Mouse (Mus musculus): ENCODE data around the gene Cd81. TPM values are rescaled to one million over a fixed set of nuclear protein-coding genes. Genes with fewer than 3 reads are reported as not detected.

The Cd81 gene
- polyA plus RNA-seq, 1 experiment = 380 TPM

DNA sequence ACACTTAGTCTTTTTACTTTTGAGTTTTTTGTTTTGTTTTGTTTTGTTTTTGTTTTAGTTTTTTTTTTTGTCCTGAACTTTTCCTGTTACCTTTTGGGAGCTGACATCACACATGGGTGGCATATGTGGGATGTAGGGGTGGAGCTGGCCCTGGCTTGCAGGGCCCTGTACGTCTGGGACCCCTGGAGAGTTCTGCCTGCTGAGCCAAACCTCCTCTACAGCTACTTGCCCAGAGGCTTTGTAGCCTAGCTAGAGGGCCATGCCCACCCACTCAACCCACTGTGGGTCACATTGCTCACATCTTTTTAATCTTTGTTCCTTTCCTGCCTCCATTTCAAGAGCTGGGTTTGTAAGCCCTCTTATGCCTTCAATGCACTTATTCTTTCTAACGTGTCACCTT, 14.9 kb downstream of the Cd81 start:
- no peak overlapping the region for H3ac ChIP-seq (ENCODE audit: control insufficient read depth, insufficient read length, low read depth)
- TF ChIP-seq USF1 (IDR thresholded peaks at IDR 0.05; ENCODE audit: low read depth) (no peak), CTCF (IDR thresholded peaks at IDR 0.05; ENCODE audit: control insufficient read depth, insufficient read depth, insufficient read length) (no peak), FOSL1 (IDR thresholded peaks at IDR 0.05; ENCODE audit: insufficient read depth, low read length, poor library complexity, severe bottlenecking) (no peak), CEBPB (IDR thresholded peaks at IDR 0.05; ENCODE audit: low read depth) (no peak), MAX (IDR thresholded peaks at IDR 0.05) (no peak), MYOD1 (IDR thresholded peaks at IDR 0.05; ENCODE audit: control insufficient read depth, insufficient read length, low read depth) (no peak), MYOG (IDR thresholded peaks at IDR 0.05; ENCODE audit: control insufficient read depth, extremely low read depth, insufficient read length) (no peak)
- H3K4me3 ChIP-seq (ENCODE audit: insufficient read depth, poor library complexity, severe bottlenecking) = no peak overlapping the region
- H3K79me3 ChIP-seq (ENCODE audit: low read depth) = peaks cover 12% of the 10 kb centered on the region
- peaks cover 59% of the 10 kb centered on the region for H3K36me3 ChIP-seq (ENCODE audit: control insufficient read depth, insufficient read depth)
- no peaks in the 10 kb centered on the region for H3K27me3 ChIP-seq (ENCODE audit: control insufficient read depth, insufficient read depth, insufficient read length)
- peaks cover 19% of the 10 kb centered on the region for H3K79me2 ChIP-seq (ENCODE audit: control insufficient read depth, insufficient read depth)

DNA sequence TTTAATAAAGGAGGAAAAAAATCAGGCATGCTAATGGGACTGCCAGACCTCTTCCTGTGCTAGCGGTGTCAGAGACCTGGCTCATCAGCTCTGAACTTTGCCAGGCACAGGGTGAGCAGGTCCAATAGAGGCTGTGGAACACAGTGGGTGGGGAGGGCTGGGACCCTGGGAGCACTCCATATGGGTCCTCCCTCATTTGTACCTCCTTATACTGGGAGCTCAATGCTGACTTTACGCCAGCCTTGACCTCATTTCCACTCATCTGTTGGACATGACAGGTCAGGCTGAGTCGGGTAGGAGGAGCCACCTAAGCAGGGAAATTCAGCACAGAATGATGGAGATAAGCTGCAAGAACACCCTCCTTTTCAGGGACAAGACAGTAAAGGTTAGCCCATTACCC, 15.4 kb downstream of the Cd81 start:
- Histone ChIP-seq H3K36me3 (ENCODE audit: control insufficient read depth, insufficient read depth) (peaks cover 55% of the 10 kb centered on the region), H3K79me3 (ENCODE audit: low read depth) (peaks cover 12% of the 10 kb centered on the region), H3K27me3 (ENCODE audit: control insufficient read depth, insufficient read depth, insufficient read length) (no peaks in the 10 kb centered on the region), H3K4me3 (ENCODE audit: insufficient read depth, poor library complexity, severe bottlenecking) (no peak overlapping the region), H3K79me2 (ENCODE audit: control insufficient read depth, insufficient read depth) (peaks cover 17% of the 10 kb centered on the region), H3ac (ENCODE audit: control insufficient read depth, insufficient read length, low read depth) (no peak overlapping the region)
- TF ChIP-seq MYOD1 (IDR thresholded peaks at IDR 0.05; ENCODE audit: control insufficient read depth, insufficient read length, low read depth) (no peak), CTCF (IDR thresholded peaks at IDR 0.05; ENCODE audit: control insufficient read depth, insufficient read depth, insufficient read length) (no peak), USF1 (IDR thresholded peaks at IDR 0.05; ENCODE audit: low read depth) (no peak), FOSL1 (IDR thresholded peaks at IDR 0.05; ENCODE audit: insufficient read depth, low read length, poor library complexity, severe bottlenecking) (no peak), MAX (IDR thresholded peaks at IDR 0.05) (no peak), CEBPB (IDR thresholded peaks at IDR 0.05; ENCODE audit: low read depth) (no peak), MYOG (IDR thresholded peaks at IDR 0.05; ENCODE audit: control insufficient read depth, extremely low read depth, insufficient read length) (no peak)

DNA sequence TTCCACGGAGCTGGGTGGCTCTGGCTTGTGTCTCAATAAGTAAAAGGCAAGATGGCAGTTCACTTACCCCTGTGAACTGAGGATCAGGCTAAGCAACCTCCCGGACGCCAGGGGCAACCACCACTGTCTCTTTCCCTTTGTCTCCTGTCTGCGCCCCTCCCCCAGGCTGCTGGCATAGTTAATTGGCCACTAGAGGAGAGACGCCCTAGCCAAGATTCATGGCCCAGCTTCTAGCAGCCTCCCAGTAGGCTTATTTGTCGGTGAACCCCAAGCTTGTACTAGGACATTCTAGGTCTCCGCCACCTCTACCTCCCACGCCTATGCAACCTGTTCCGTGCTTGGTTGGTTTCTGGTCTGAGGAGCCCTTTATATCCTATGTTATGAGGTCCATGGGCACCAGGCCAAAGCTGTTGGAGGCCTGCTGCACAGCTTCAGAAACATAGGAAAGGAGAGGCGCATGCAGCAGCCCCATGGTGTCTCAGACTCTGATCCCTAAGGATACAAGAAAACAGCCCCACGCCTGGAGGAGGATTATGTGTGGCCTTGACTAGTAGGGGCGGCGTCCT, 15.9 kb downstream of the Cd81 start:
- H3K36me3 ChIP-seq (ENCODE audit: control insufficient read depth, insufficient read depth) = peaks cover 50% of the 10 kb centered on the region
- no peak overlapping the region for H3ac ChIP-seq (ENCODE audit: control insufficient read depth, insufficient read length, low read depth)
- H3K79me2 ChIP-seq (ENCODE audit: control insufficient read depth, insufficient read depth) = peaks cover 17% of the 10 kb centered on the region
- no peak overlapping the region for H3K4me3 ChIP-seq (ENCODE audit: insufficient read depth, poor library complexity, severe bottlenecking)
- TF ChIP-seq MYOG (IDR thresholded peaks at IDR 0.05; ENCODE audit: control insufficient read depth, extremely low read depth, insufficient read length) (no peak), MYOD1 (IDR thresholded peaks at IDR 0.05; ENCODE audit: control insufficient read depth, insufficient read length, low read depth) (no peak), USF1 (IDR thresholded peaks at IDR 0.05; ENCODE audit: low read depth) (no peak), CEBPB (IDR thresholded peaks at IDR 0.05; ENCODE audit: low read depth) (no peak), FOSL1 (IDR thresholded peaks at IDR 0.05; ENCODE audit: insufficient read depth, low read length, poor library complexity, severe bottlenecking) (no peak), MAX (IDR thresholded peaks at IDR 0.05) (no peak), CTCF (IDR thresholded peaks at IDR 0.05; ENCODE audit: control insufficient read depth, insufficient read depth, insufficient read length) (no peak)
- H3K79me3 ChIP-seq (ENCODE audit: low read depth) = peaks cover 12% of the 10 kb centered on the region
- H3K27me3 ChIP-seq (ENCODE audit: control insufficient read depth, insufficient read depth, insufficient read length) = no peaks in the 10 kb centered on the region

DNA sequence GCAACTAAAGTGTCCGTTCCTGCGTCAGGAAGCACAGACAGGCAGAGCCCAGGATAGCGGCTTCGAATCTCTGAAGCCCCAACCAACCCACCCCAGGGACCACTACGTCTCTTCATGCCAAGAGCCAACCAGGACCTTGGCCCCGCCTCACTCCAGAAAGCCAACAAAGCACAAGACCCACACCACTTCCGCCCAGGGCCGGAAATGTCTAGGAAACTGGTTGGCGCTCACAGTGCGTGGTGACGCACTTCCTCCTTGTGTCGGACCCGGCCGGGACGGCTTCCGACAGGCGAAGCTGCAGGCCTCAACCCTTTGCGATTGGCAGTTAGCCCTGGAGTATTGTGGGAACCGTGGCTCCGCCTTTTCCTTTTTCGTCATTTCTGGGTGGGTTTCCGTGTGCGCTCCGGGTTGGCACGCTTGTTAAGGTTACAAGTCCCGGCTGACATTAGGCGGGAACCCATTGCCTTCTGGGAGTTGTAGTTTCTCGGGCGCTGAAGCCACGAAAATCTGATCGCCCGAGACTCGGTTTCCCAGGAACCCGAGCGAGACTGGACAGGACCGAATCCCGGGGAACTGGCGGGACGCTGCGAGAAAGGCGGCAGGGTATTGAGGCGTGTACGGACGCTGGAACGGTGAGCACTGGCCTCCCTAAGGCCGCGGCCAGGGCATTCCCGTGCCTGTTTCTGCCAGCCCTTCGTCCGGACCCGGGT, 16.5 kb downstream of the Cd81 start, which contains the start of gene Tssc4:
Gene Tssc4 (plus strand): TSS at position 368 of the 710 bp plus-strand sequence.
- Histone ChIP-seq H3K36me3 (ENCODE audit: control insufficient read depth, insufficient read depth) (peaks cover 43% of the 10 kb centered on the region), H3ac (ENCODE audit: control insufficient read depth, insufficient read length, low read depth) (peak within 1 kb of the TSS; percentile 84), H3K79me2 (ENCODE audit: control insufficient read depth, insufficient read depth) (peaks cover 17% of the 10 kb centered on the region), H3K79me3 (ENCODE audit: low read depth) (peaks cover 12% of the 10 kb centered on the region), H3K4me3 (ENCODE audit: insufficient read depth, poor library complexity, severe bottlenecking) (peak within 1 kb of the TSS; percentile 85), H3K27me3 (ENCODE audit: control insufficient read depth, insufficient read depth, insufficient read length) (no peaks in the 10 kb centered on the region)
- TF ChIP-seq CTCF (IDR thresholded peaks at IDR 0.05; ENCODE audit: control insufficient read depth, insufficient read depth, insufficient read length) = no peak
- TF ChIP-seq FOSL1 (IDR thresholded peaks at IDR 0.05; ENCODE audit: insufficient read depth, low read length, poor library complexity, severe bottlenecking) = no peak
- TF ChIP-seq CEBPB (IDR thresholded peaks at IDR 0.05; ENCODE audit: low read depth) = no peak
- TF ChIP-seq MAX (IDR thresholded peaks at IDR 0.05) = peak; percentile 40
- TF ChIP-seq MYOD1 (IDR thresholded peaks at IDR 0.05; ENCODE audit: control insufficient read depth, insufficient read length, low read depth) = no peak
- TF ChIP-seq MYOG (IDR thresholded peaks at IDR 0.05; ENCODE audit: control insufficient read depth, extremely low read depth, insufficient read length) = no peak

DNA sequence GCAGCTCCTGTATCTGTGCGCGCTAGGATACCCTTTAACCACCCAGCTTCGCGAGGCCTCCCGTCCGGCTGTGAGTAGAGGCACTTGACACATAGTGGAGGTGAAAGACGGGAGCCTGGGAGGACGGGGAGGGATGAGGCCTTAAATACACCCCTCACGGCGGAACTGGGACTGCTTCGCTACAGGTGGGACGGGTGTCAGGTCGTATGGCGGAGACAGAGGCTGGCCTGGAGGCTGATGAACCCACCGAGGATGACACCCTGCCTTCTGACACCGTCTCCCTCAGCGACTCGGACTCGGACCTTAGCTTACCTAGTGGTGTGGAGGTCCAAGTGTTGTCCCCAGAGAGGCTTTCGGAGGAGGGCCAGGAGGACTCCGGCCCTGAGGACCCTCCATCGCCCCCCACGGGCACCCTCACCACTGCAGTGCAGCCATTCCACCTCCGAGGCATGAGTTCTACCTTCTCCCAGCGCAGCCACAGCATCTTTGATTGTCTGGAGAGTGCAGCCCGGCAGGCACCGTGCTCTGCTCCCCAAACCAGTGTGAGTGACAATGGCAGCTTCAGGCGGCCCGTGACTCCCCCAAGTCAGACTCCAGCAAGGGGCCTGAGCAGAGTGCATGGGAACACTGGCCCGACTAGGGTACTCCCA, 17.3 kb downstream of the Cd81 start:
- peak overlapping the region; percentile 84 for H3ac ChIP-seq (ENCODE audit: control insufficient read depth, insufficient read length, low read depth)
- H3K79me3 ChIP-seq (ENCODE audit: low read depth) = peaks cover 12% of the 10 kb centered on the region
- TF ChIP-seq MYOD1 (IDR thresholded peaks at IDR 0.05; ENCODE audit: control insufficient read depth, insufficient read length, low read depth) (no peak), CEBPB (IDR thresholded peaks at IDR 0.05; ENCODE audit: low read depth) (no peak), FOSL1 (IDR thresholded peaks at IDR 0.05; ENCODE audit: insufficient read depth, low read length, poor library complexity, severe bottlenecking) (no peak), CTCF (IDR thresholded peaks at IDR 0.05; ENCODE audit: control insufficient read depth, insufficient read depth, insufficient read length) (no peak), USF1 (IDR thresholded peaks at IDR 0.05; ENCODE audit: low read depth) (no peak), MYOG (IDR thresholded peaks at IDR 0.05; ENCODE audit: control insufficient read depth, extremely low read depth, insufficient read length) (no peak), MAX (IDR thresholded peaks at IDR 0.05) (no peak)
- no peaks in the 10 kb centered on the region for H3K27me3 ChIP-seq (ENCODE audit: control insufficient read depth, insufficient read depth, insufficient read length)
- H3K36me3 ChIP-seq (ENCODE audit: control insufficient read depth, insufficient read depth) = peaks cover 35% of the 10 kb centered on the region
- H3K79me2 ChIP-seq (ENCODE audit: control insufficient read depth, insufficient read depth) = peaks cover 17% of the 10 kb centered on the region
- H3K4me3 ChIP-seq (ENCODE audit: insufficient read depth, poor library complexity, severe bottlenecking) = peak overlapping the region; percentile 85

All from C2C12 (cell line).